Mouse (Mus musculus): ENCODE results near the gene Spsb1. TPM values are rescaled to one million over a fixed set of nuclear protein-coding genes. Genes with fewer than 3 reads are reported as not detected.

The Spsb1 gene
- polyA plus RNA-seq, 1 experiment from 2014 or later = 26.9 TPM

DNA sequence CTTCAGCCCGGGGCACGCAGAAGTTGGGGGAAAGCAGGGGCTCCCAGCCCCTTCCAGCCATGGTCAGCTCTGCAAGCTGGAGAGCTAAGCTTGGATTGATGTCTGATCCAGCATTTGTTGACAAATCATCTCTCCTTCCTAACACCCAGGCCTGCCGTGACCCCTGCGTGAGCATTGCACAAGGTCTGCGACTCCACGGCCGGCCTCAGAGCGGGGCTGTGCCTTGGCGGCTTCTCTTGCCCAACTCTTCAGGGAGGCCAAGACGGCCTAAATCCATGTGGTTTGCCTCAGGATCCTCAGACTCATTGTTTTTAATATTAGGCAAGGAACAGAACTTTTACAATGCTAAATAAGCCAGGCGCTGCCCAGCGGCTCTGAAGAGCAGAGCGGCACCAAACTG lies 3.6 kb downstream of the Spsb1 start:
- Histone ChIP-seq H3K4me3 (ENCODE audit: low read depth, low read length) (no peak overlapping the region), H3K9ac (ENCODE audit: low read length) (no peak overlapping the region), H3K9me3 (ENCODE audit: control insufficient read depth, low read length) (no peaks in the 10 kb centered on the region), H3K36me3 (ENCODE audit: control insufficient read depth, insufficient read depth, low read length) (no peaks in the 10 kb centered on the region), H3K27ac (ENCODE audit: low read depth, low read length) (no peak overlapping the region), H3K27me3 (ENCODE audit: control insufficient read depth, insufficient read depth, low read length) (peaks cover 4% of the 10 kb centered on the region; the same call in 1 of the 2 replicates), H3K4me1 (ENCODE audit: control insufficient read depth, insufficient read depth, low read length) (peaks cover 30% of the 10 kb centered on the region), H3K4me2 (ENCODE audit: low read depth) (no peak overlapping the region)
- 91% methylated on average over 13 of the region's 13 CpGs for WGBS
- DNase-seq (ENCODE audit: low spot score) (no peak), ATAC-seq (ENCODE audit: insufficient read depth, low FRiP score, low TSS enrichment) (no peak)

DNA sequence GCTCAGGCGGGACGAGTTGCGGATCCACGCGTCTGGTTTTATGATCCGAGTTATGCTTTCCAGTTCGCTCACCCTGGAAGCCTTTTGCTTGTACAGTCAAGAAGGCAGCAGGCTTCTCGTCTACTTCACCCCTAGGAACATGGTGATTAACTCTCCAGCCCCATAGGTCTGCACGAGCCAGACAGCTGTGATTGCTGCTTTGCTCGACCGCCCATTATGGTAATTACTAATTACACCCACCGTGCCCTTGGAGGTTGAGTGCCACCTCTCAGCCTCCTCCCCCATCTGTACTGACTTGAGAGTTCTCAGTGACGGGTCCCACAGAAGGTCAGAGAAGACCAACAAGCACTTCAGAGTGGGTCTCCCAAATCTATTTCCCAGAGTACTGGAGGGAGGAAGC lies 5.2 kb downstream of the Spsb1 start:
- Histone ChIP-seq H3K4me1 (ENCODE audit: control insufficient read depth, insufficient read depth, low read length) (peaks cover 46% of the 10 kb centered on the region), H3K9me3 (ENCODE audit: control insufficient read depth, low read length) (no peaks in the 10 kb centered on the region), H3K36me3 (ENCODE audit: control insufficient read depth, insufficient read depth, low read length) (no peaks in the 10 kb centered on the region), H3K27me3 (ENCODE audit: control insufficient read depth, insufficient read depth, low read length) (no peaks in the 10 kb centered on the region), H3K4me2 (ENCODE audit: low read depth) (no peak overlapping the region), H3K27ac (ENCODE audit: low read depth, low read length) (no peak overlapping the region), H3K4me3 (ENCODE audit: low read depth, low read length) (no peak overlapping the region), H3K9ac (ENCODE audit: low read length) (no peak overlapping the region)
- ATAC-seq (ENCODE audit: insufficient read depth, low FRiP score, low TSS enrichment) (no peak), DNase-seq (ENCODE audit: low spot score) (no peak)
- WGBS = 69% methylated on average over 13 of the region's 13 CpGs

DNA sequence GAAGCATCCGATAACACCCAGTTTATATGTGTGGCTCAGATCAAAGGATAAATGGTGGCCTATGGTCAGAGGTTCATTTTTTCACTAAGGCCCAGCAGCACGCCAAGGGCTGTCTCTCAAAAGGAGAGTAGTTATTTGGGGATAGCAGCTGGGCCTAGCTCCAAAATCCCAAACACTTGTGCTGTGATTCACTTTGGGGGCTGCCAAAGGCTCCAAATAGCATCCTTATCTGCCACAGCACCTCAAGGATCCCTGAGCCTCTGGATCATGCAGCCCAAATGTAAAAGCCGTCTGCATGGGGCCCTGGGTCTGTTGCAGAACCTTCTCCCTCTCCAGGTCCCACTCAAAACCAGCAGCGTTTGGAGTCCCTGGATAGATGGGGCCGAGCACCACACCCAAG lies 6.7 kb downstream of the Spsb1 start:
- H3K27me3 ChIP-seq (ENCODE audit: control insufficient read depth, insufficient read depth, low read length) = no peaks in the 10 kb centered on the region
- no peak overlapping the region for H3K4me2 ChIP-seq (ENCODE audit: low read depth)
- H3K9me3 ChIP-seq (ENCODE audit: control insufficient read depth, low read length) = no peaks in the 10 kb centered on the region
- DNase-seq (ENCODE audit: low spot score) = no peak
- H3K4me3 ChIP-seq (ENCODE audit: low read depth, low read length) = no peak overlapping the region
- H3K4me1 ChIP-seq (ENCODE audit: control insufficient read depth, insufficient read depth, low read length) = peaks cover 57% of the 10 kb centered on the region
- no peak overlapping the region for H3K27ac ChIP-seq (ENCODE audit: low read depth, low read length)
- WGBS = 90% methylated on average over 5 of the region's 5 CpGs
- no peak for ATAC-seq (ENCODE audit: insufficient read depth, low FRiP score, low TSS enrichment)
- no peaks in the 10 kb centered on the region for H3K36me3 ChIP-seq (ENCODE audit: control insufficient read depth, insufficient read depth, low read length)
- no peak overlapping the region for H3K9ac ChIP-seq (ENCODE audit: low read length)

DNA sequence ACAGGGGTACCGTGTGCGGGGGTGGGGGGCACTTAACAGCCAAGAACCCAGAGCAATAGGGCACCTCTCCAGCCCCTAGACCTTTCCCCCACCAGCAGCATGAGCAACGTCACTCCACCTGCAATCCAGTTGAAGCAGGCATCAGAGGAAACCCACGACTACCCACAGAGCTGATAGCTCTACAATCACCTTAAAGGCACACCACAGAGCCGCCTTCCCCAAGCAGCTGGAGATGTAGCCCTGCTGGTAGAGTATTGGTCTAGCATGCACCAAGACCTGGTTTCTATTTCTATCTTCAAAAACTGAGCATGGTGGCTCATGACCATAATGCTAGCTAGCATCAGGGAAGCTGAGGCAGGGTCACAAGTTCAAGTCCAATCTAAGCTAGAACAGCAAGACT lies 7.4 kb downstream of the Spsb1 start:
- H3K36me3 ChIP-seq (ENCODE audit: control insufficient read depth, insufficient read depth, low read length) = no peaks in the 10 kb centered on the region
- H3K4me2 ChIP-seq (ENCODE audit: low read depth) = no peak overlapping the region
- H3K4me3 ChIP-seq (ENCODE audit: low read depth, low read length) = no peak overlapping the region
- no peaks in the 10 kb centered on the region for H3K27me3 ChIP-seq (ENCODE audit: control insufficient read depth, insufficient read depth, low read length)
- peaks cover 55% of the 10 kb centered on the region for H3K4me1 ChIP-seq (ENCODE audit: control insufficient read depth, insufficient read depth, low read length)
- H3K9me3 ChIP-seq (ENCODE audit: control insufficient read depth, low read length) = no peaks in the 10 kb centered on the region
- 82% methylated on average over 5 of the region's 5 CpGs for WGBS
- ATAC-seq (ENCODE audit: insufficient read depth, low FRiP score, low TSS enrichment) (no peak), DNase-seq (ENCODE audit: low spot score) (no peak)
- H3K9ac ChIP-seq (ENCODE audit: low read length) = no peak overlapping the region
- no peak overlapping the region for H3K27ac ChIP-seq (ENCODE audit: low read depth, low read length)

DNA sequence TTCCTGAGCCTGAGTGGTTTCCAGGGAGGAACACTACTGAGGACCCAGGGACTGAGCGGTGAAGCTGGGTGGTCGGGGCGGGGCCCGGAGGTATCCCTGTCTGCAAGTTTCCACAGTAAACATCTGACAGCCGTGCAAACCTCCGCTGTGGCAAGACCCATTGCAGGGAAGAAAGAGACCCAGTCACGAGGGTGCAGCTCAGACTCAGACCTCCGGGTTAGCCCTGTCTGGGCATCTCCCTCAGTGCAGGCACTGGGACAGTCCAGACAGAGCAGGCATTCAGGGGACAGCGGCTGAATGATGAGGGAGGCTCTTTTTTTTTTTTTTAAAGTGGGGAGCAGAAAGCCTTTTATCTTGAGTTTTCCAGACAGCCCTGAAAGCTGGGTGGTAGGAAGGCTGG lies 9.6 kb downstream of the Spsb1 start:
- 25% methylated on average over 9 of the region's 9 CpGs for WGBS
- peak overlapping the region; percentile 19; the same call in 1 of the 2 replicates for H3K9ac ChIP-seq (ENCODE audit: low read length)
- H3K4me2 ChIP-seq (ENCODE audit: low read depth) = peak overlapping the region; percentile 0
- H3K4me1 ChIP-seq (ENCODE audit: control insufficient read depth, insufficient read depth, low read length) = peaks cover 56% of the 10 kb centered on the region
- peak; percentile 88 for ATAC-seq (ENCODE audit: insufficient read depth, low FRiP score, low TSS enrichment)
- H3K9me3 ChIP-seq (ENCODE audit: control insufficient read depth, low read length) = no peaks in the 10 kb centered on the region
- H3K27me3 ChIP-seq (ENCODE audit: control insufficient read depth, insufficient read depth, low read length) = no peaks in the 10 kb centered on the region
- no peaks in the 10 kb centered on the region for H3K36me3 ChIP-seq (ENCODE audit: control insufficient read depth, insufficient read depth, low read length)
- H3K27ac ChIP-seq (ENCODE audit: low read depth, low read length) = peak overlapping the region; percentile 81
- H3K4me3 ChIP-seq (ENCODE audit: low read depth, low read length) = no peak overlapping the region
- DNase-seq (ENCODE audit: low spot score) = peak; percentile 69

DNA sequence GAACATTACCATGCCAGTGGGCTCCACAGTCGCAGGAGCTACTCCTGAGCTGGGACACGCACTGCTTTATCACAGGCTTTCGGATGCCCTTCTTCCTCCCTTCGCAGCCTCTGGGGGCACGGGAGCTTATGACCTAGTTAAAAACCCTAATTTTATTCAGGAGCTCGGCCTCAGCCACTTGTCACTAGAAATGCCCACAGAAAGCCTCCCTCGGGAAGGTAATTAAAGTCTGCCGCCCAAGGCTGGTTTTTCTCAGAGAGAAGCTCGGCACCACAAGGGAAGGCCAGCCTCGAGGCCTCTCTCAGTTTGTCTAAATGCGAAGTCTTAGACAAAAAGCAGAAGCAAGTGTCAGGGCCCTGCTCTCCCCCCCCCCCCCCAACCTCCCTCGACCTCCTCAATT lies 10.6 kb downstream of the Spsb1 start:
- H3K27me3 ChIP-seq (ENCODE audit: control insufficient read depth, insufficient read depth, low read length) = no peaks in the 10 kb centered on the region
- 37% methylated on average over 12 of the region's 12 CpGs for WGBS
- H3K4me2 ChIP-seq (ENCODE audit: low read depth) = 0 out of 2 replicates have a peak overlapping the region, but pooled peaks have one; percentile 6
- no peak overlapping the region for H3K4me3 ChIP-seq (ENCODE audit: low read depth, low read length)
- H3K4me1 ChIP-seq (ENCODE audit: control insufficient read depth, insufficient read depth, low read length) = peaks cover 54% of the 10 kb centered on the region
- no peaks in the 10 kb centered on the region for H3K9me3 ChIP-seq (ENCODE audit: control insufficient read depth, low read length)
- ATAC-seq (ENCODE audit: insufficient read depth, low FRiP score, low TSS enrichment) (no peak), DNase-seq (ENCODE audit: low spot score) (peak; percentile 44)
- H3K27ac ChIP-seq (ENCODE audit: low read depth, low read length) = peak overlapping the region; percentile 81
- no peaks in the 10 kb centered on the region for H3K36me3 ChIP-seq (ENCODE audit: control insufficient read depth, insufficient read depth, low read length)
- no peak overlapping the region for H3K9ac ChIP-seq (ENCODE audit: low read length)

DNA sequence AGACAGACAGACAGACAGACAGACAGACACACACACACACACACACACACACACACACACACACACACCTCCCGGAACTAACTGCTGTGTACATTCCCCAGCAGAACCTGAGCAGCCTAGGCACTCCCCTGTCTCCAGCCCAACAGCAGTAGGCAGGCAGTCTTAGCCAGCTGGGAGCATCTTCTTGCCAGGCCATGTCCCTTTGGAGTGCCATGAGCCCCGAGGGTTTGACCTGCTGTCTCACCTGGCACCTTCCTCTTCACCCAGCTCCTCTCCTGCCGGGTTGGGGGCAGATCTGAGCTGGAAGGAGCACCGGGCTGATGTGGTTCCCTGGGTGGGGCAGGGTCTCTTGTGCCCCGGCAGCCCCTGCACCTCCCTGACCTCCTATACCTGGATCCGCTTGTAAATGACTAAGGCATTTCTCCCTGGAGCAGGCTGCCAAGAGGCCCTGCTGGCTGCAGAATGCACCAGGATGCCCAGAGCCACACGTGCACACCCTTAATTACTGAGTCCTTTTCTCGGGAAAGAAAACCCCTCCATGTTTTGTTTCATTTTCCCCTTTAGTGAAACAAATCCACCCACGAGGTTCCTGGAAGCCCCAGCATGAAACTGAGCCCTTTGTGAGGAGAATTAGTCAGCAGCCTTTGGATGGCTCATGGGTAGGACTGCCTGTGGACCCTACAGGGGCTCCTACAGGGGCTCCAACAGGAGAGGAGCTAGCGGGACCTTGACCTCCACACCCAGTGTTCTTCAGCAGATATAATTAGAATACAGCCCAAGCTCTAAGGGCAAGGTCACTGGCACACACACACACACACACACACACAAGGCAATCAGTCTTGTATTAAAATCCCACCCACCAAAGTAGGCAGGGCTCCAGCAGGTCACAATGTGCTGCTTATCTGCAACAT lies 11.8 kb downstream of the Spsb1 start:
- DNase-seq (ENCODE audit: low spot score) = no peak
- Histone ChIP-seq H3K4me2 (ENCODE audit: low read depth) (no peak overlapping the region), H3K27me3 (ENCODE audit: control insufficient read depth, insufficient read depth, low read length) (no peaks in the 10 kb centered on the region), H3K27ac (ENCODE audit: low read depth, low read length) (no peak overlapping the region), H3K9ac (ENCODE audit: low read length) (no peak overlapping the region), H3K4me3 (ENCODE audit: low read depth, low read length) (no peak overlapping the region), H3K4me1 (ENCODE audit: control insufficient read depth, insufficient read depth, low read length) (peaks cover 56% of the 10 kb centered on the region), H3K36me3 (ENCODE audit: control insufficient read depth, insufficient read depth, low read length) (no peaks in the 10 kb centered on the region), H3K9me3 (ENCODE audit: control insufficient read depth, low read length) (no peaks in the 10 kb centered on the region)
- ATAC-seq (ENCODE audit: insufficient read depth, low FRiP score, low TSS enrichment) = no peak
- WGBS = 57% methylated on average over 10 of the region's 10 CpGs

DNA sequence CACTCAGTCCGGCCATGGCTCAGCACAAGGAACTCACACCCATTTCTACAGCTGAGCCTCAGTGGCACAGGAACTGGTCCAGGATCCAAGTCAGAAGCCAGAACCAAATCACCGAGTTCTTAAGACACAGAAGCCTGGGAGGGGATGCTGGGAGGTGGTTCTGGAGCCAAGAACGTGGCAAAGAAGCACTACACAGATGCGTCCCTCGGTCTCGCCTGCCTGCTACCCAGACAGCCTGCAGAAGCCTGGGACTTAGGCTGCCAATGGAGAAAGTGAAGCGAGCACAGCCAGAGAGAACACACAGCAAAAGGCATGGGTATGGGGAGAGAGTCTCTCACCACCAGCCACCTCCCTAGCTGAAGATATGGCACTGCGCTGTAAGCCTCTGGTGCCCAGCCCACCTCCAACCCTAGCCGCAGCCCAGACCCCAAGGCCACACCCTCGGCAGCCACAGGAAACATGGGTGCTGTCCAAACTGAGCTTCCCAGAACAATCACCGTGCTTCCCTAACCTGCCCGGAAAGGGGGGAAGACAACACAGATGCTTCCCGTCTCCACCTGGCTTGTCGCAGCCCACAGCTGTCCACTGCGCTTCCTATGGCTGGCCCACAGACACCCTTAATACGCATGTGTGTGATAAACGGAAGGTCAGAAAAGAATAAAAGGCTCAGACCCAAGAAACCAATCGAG lies 13.6 kb downstream of the Spsb1 start:
- H3K27me3 ChIP-seq (ENCODE audit: control insufficient read depth, insufficient read depth, low read length) = no peaks in the 10 kb centered on the region
- ATAC-seq (ENCODE audit: insufficient read depth, low FRiP score, low TSS enrichment) (no peak), DNase-seq (ENCODE audit: low spot score) (no peak)
- no peak overlapping the region for H3K4me3 ChIP-seq (ENCODE audit: low read depth, low read length)
- no peak overlapping the region for H3K27ac ChIP-seq (ENCODE audit: low read depth, low read length)
- H3K4me2 ChIP-seq (ENCODE audit: low read depth) = no peak overlapping the region
- no peaks in the 10 kb centered on the region for H3K36me3 ChIP-seq (ENCODE audit: control insufficient read depth, insufficient read depth, low read length)
- H3K4me1 ChIP-seq (ENCODE audit: control insufficient read depth, insufficient read depth, low read length) = peaks cover 58% of the 10 kb centered on the region
- no peaks in the 10 kb centered on the region for H3K9me3 ChIP-seq (ENCODE audit: control insufficient read depth, low read length)
- WGBS = 86% methylated on average over 18 of the region's 18 CpGs
- H3K9ac ChIP-seq (ENCODE audit: low read length) = no peak overlapping the region
